Comparison of ENCODE assay signal across 10 mouse cellular contexts in the genomic region with DNA sequence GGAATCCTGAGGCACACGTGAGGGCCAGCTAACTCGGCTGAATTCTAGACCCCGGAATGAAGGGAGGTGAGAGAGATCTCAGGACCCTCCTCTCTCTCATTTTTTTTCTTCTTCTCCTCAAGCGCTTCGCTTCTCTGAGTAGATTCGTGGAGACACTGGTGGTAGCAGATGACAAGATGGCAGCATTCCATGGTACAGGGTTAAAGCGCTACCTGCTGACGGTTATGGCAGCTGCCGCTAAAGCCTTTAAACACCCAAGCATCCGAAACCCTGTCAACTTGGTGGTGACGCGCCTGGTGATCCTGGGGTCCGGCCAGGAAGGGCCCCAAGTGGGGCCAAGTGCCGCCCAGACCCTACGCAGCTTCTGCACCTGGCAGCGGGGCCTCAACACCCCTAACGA. TPM values are rescaled to one million over a fixed set of nuclear protein-coding genes. Genes with fewer than 3 reads are reported as not detected.
DNase-seq lines count a peak whose midpoint lies in the region; ATAC-seq and TF ChIP-seq lines count a peak whose summit lies in the region.
"Had no signal": no experiment of that assay in that cellular context is flagged by ENCODE, and none has a peak within 500 bp of the region (broad histone marks: within the 10 kb centered on the region; RNA-seq: fewer than 3 reads in every experiment).

No protein-coding gene starts in this region.

- H3K4me3 ChIP-seq in heart, postnatal 0 days (ENCODE audit: low read depth, low read length) = peak overlapping the region; percentile 50; the same call in 1 of the 2 replicates
- H3K4me3 ChIP-seq in embryonic facial prominence, embryonic 10.5 days = peak overlapping the region; percentile 61
- H3K4me3 ChIP-seq in hindbrain, embryonic 13.5 days = peak overlapping the region; percentile 5; the same call in 1 of the 2 replicates
- H3K4me3 ChIP-seq in midbrain, embryonic 15.5 days = 0 out of 2 replicates have a peak overlapping the region, but pooled peaks have one; percentile 30
- H3K4me3 ChIP-seq: liver, embryonic 15.5 days had no signal

- no peak for DNase-seq in heart, postnatal 0 days (ENCODE audit: low spot score)
- DNase-seq in heart, adult 18-20 months = no peak
- DNase-seq in embryonic facial prominence, embryonic 10.5 days (ENCODE audit: low spot score) = no peak
- DNase-seq in gastrocnemius, postnatal 25 days = no peak
- no peak for DNase-seq in left cerebral cortex, postnatal 25 days (ENCODE audit: low spot score in 2 of 2)
- no peak for DNase-seq in left cerebral cortex, adult 9 months (ENCODE audit: low spot score in 2 of 2)

- H3K27me3 ChIP-seq in heart, postnatal 0 days (ENCODE audit: control insufficient read depth, insufficient read depth, low read length) = no peaks in the 10 kb centered on the region
- no peaks in the 10 kb centered on the region for H3K27me3 ChIP-seq in embryonic facial prominence, embryonic 10.5 days (replicated peaks; ENCODE audit: low read depth, poor library complexity, severe bottlenecking)
- no peaks in the 10 kb centered on the region for H3K27me3 ChIP-seq in hindbrain, embryonic 13.5 days
- no peaks in the 10 kb centered on the region for H3K27me3 ChIP-seq in midbrain, embryonic 15.5 days (replicated peaks)

- peak overlapping the region; percentile 65 for H3K4me2 ChIP-seq in heart, postnatal 0 days (ENCODE audit: low read depth, low read length)
- peak overlapping the region; percentile 52 for H3K4me2 ChIP-seq in hindbrain, embryonic 13.5 days
- peak overlapping the region; percentile 56 for H3K4me2 ChIP-seq in midbrain, embryonic 15.5 days
- H3K4me2 ChIP-seq: liver, embryonic 15.5 days had no signal

- H3K4me1 ChIP-seq in heart, postnatal 0 days (ENCODE audit: control insufficient read depth, insufficient read depth) = peaks cover 11% of the 10 kb centered on the region
- peaks cover 60% of the 10 kb centered on the region for H3K4me1 ChIP-seq in embryonic facial prominence, embryonic 10.5 days
- H3K4me1 ChIP-seq in hindbrain, embryonic 13.5 days (replicated peaks) = peaks cover 47% of the 10 kb centered on the region
- H3K4me1 ChIP-seq in midbrain, embryonic 15.5 days = peaks cover 42% of the 10 kb centered on the region

- H3K9ac ChIP-seq in heart, postnatal 0 days (replicated peaks; ENCODE audit: low read depth, low read length) = peak overlapping the region; percentile 53; the same call in 1 of the 2 replicates
- peak overlapping the region; percentile 29; the same call in 1 of the 2 replicates for H3K9ac ChIP-seq in hindbrain, embryonic 13.5 days
- no peak overlapping the region; the same call in 1 of the 2 replicates for H3K9ac ChIP-seq in midbrain, embryonic 15.5 days
- H3K9ac ChIP-seq: liver, embryonic 15.5 days had no signal

- H3K9me3 ChIP-seq in heart, postnatal 0 days (replicated peaks; ENCODE audit: control insufficient read depth, low read length) = no peaks in the 10 kb centered on the region
- no peaks in the 10 kb centered on the region for H3K9me3 ChIP-seq in embryonic facial prominence, embryonic 10.5 days
- no peaks in the 10 kb centered on the region for H3K9me3 ChIP-seq in hindbrain, embryonic 13.5 days
- H3K9me3 ChIP-seq in midbrain, embryonic 15.5 days = no peaks in the 10 kb centered on the region
- H3K9me3 ChIP-seq: liver, embryonic 15.5 days had no signal

- intact Hi-C loops in left cerebral cortex, postnatal 25 days (cut with DNase I) = loop anchor here (10.0 kb wide), 1 partner anchor 358 kb away; no protein-coding TSS in a partner anchor

- WGBS in heart, postnatal 0 days = 55% methylated on average over 17 of the region's 17 CpGs
- 40% methylated on average over 17 of the region's 17 CpGs for WGBS in embryonic facial prominence, embryonic 10.5 days
- WGBS in hindbrain, embryonic 13.5 days = 50% methylated on average over 17 of the region's 17 CpGs
- 46% methylated on average over 17 of the region's 17 CpGs for WGBS in midbrain, embryonic 15.5 days

- no peak for ATAC-seq in heart, postnatal 0 days (ENCODE audit: insufficient read depth, low read depth)
- no peak for ATAC-seq in hindbrain, embryonic 13.5 days (ENCODE audit: low FRiP score)
- no peak for ATAC-seq in midbrain, embryonic 15.5 days (replicated peaks)

- no peak for TF ChIP-seq CTCF in heart, postnatal 0 days (IDR thresholded peaks at IDR 0.05; ENCODE audit: low read depth)

- H3K36me3 ChIP-seq in heart, postnatal 0 days (replicated peaks; ENCODE audit: control insufficient read depth, insufficient read depth, low read length) = peaks cover 5% of the 10 kb centered on the region
- H3K36me3 ChIP-seq in embryonic facial prominence, embryonic 10.5 days (replicated peaks) = peaks cover 43% of the 10 kb centered on the region
- no peaks in the 10 kb centered on the region for H3K36me3 ChIP-seq in hindbrain, embryonic 13.5 days
- no peaks in the 10 kb centered on the region for H3K36me3 ChIP-seq in midbrain, embryonic 15.5 days (replicated peaks)
- H3K36me3 ChIP-seq: liver, embryonic 15.5 days had no signal

- peak overlapping the region; percentile 93 for H3K27ac ChIP-seq in heart, postnatal 0 days (ENCODE audit: low read depth)
- H3K27ac ChIP-seq in embryonic facial prominence, embryonic 10.5 days (replicated peaks) = peak overlapping the region; percentile 88
- peak overlapping the region; percentile 58; the same call in 1 of the 2 replicates for H3K27ac ChIP-seq in hindbrain, embryonic 13.5 days
- peak overlapping the region; percentile 36; the same call in 1 of the 2 replicates for H3K27ac ChIP-seq in midbrain, embryonic 15.5 days
- H3K27ac ChIP-seq: liver, embryonic 15.5 days had no signal

- no peak for TF ChIP-seq EP300 in heart, postnatal 0 days (IDR thresholded peaks at IDR 0.05; ENCODE audit: low read depth)

RNA-seq across cellular contexts. Expression of a gene that starts 1.2 kb away (rescaled TPM):
- 962 and 1,127 TPM in 2 replicates for total RNA-seq in heart, postnatal 0 days (2014; rRNA removed; ENCODE audit: low replicate concordance)
- polyA plus RNA-seq in heart, postnatal 0 days (2015; fragmentation: Nextera tagmentation; extraction: Ambion mirVana) = 998 and 1,009 TPM in 2 replicates
- total RNA-seq in heart, adult 18-20 months (2021) = 1,000 to 10,000 TPM; 1,592 to 1,593 TPM
- polyA plus RNA-seq in embryonic facial prominence, embryonic 10.5 days (2016; fragmentation: Nextera tagmentation; extraction: Ambion mirVana) = 269 and 279 TPM in 2 replicates
- 222 and 228 TPM in 2 replicates for polyA plus RNA-seq in hindbrain, embryonic 13.5 days (2015; fragmentation: Nextera tagmentation; extraction: Ambion mirVana)
- 229 and 238 TPM in 2 replicates for polyA plus RNA-seq in midbrain, embryonic 15.5 days (2015; fragmentation: Nextera tagmentation; extraction: Ambion mirVana)
- total RNA-seq in gastrocnemius, postnatal 25 days (2021) = 1,000 to 10,000 TPM in 1 of 2 experiments, 100 to 1,000 TPM in 1; 872 to 1,009 TPM
- total RNA-seq in left cerebral cortex, postnatal 25 days (2021) = 100 to 1,000 TPM; 258 to 278 TPM

RNA-seq across cellular contexts. Expression of a gene that starts 2.2 kb away (rescaled TPM):
- total RNA-seq in heart, postnatal 0 days (2014; rRNA removed; ENCODE audit: low replicate concordance) = 4.1 and 5.5 TPM in 2 replicates
- polyA plus RNA-seq in heart, postnatal 0 days (2015; fragmentation: Nextera tagmentation; extraction: Ambion mirVana) = 3.8 and 3.9 TPM in 2 replicates
- 1 to 10 TPM in 1 of 2 experiments, under 1 TPM in 1; 0.57 to 1.2 TPM for total RNA-seq in heart, adult 18-20 months (2021)
- 11.8 and 12.7 TPM in 2 replicates for polyA plus RNA-seq in embryonic facial prominence, embryonic 10.5 days (2016; fragmentation: Nextera tagmentation; extraction: Ambion mirVana)
- 4.9 and 5.0 TPM in 2 replicates for polyA plus RNA-seq in hindbrain, embryonic 13.5 days (2015; fragmentation: Nextera tagmentation; extraction: Ambion mirVana)
- 7.0 and 7.1 TPM in 2 replicates for polyA plus RNA-seq in midbrain, embryonic 15.5 days (2015; fragmentation: Nextera tagmentation; extraction: Ambion mirVana)
- 1 to 10 TPM in 1 of 2 experiments, under 1 TPM in 1; 0.43 to 1.4 TPM for total RNA-seq in gastrocnemius, postnatal 25 days (2021)
- total RNA-seq in left cerebral cortex, postnatal 25 days (2021) = 10 to 100 TPM; 10.9 to 12.8 TPM

RNA-seq across cellular contexts. Expression of a gene that starts 17.7 kb away (rescaled TPM):
- 28.9 and 55.0 TPM in 2 replicates for total RNA-seq in heart, postnatal 0 days (2014; rRNA removed; ENCODE audit: low replicate concordance)
- polyA plus RNA-seq in heart, postnatal 0 days (2015; fragmentation: Nextera tagmentation; extraction: Ambion mirVana) = 32.6 and 34.3 TPM in 2 replicates
- total RNA-seq in heart, adult 18-20 months (2021) = 10 to 100 TPM; 18.7 to 19.6 TPM
- 68.7 and 70.8 TPM in 2 replicates for polyA plus RNA-seq in embryonic facial prominence, embryonic 10.5 days (2016; fragmentation: Nextera tagmentation; extraction: Ambion mirVana)
- polyA plus RNA-seq in hindbrain, embryonic 13.5 days (2015; fragmentation: Nextera tagmentation; extraction: Ambion mirVana) = 105 and 110 TPM in 2 replicates
- polyA plus RNA-seq in midbrain, embryonic 15.5 days (2015; fragmentation: Nextera tagmentation; extraction: Ambion mirVana) = 112 and 116 TPM in 2 replicates
- total RNA-seq in gastrocnemius, postnatal 25 days (2021) = 1 to 10 TPM; 8.6 to 9.8 TPM
- 10 to 100 TPM; 58.1 to 63.6 TPM for total RNA-seq in left cerebral cortex, postnatal 25 days (2021)

RNA-seq across cellular contexts. Expression of a gene that starts 18.2 kb away (rescaled TPM):
- 22.7 and 60.5 TPM in 2 replicates for total RNA-seq in heart, postnatal 0 days (2014; rRNA removed; ENCODE audit: low replicate concordance)
- polyA plus RNA-seq in heart, postnatal 0 days (2015; fragmentation: Nextera tagmentation; extraction: Ambion mirVana) = 24.6 TPM in 2 replicates
- total RNA-seq in heart, adult 18-20 months (2021) = 10 to 100 TPM; 10.2 to 13.4 TPM
- 12.4 and 16.5 TPM in 2 replicates for polyA plus RNA-seq in embryonic facial prominence, embryonic 10.5 days (2016; fragmentation: Nextera tagmentation; extraction: Ambion mirVana)
- polyA plus RNA-seq in hindbrain, embryonic 13.5 days (2015; fragmentation: Nextera tagmentation; extraction: Ambion mirVana) = 29.4 and 33.8 TPM in 2 replicates
- 27.3 and 33.2 TPM in 2 replicates for polyA plus RNA-seq in midbrain, embryonic 15.5 days (2015; fragmentation: Nextera tagmentation; extraction: Ambion mirVana)
- 1 to 10 TPM; 3.2 to 3.9 TPM for total RNA-seq in gastrocnemius, postnatal 25 days (2021)
- total RNA-seq in left cerebral cortex, postnatal 25 days (2021) = 10 to 100 TPM; 14.9 to 15.1 TPM

RNA-seq across cellular contexts. Expression of a gene that starts 27.6 kb away (rescaled TPM):
- 14.5 TPM in 1 of 2 replicates, not detected in the other for total RNA-seq in heart, postnatal 0 days (2014; rRNA removed; ENCODE audit: low replicate concordance)
- polyA plus RNA-seq in heart, postnatal 0 days (2015; fragmentation: Nextera tagmentation; extraction: Ambion mirVana) = 4.0 and 4.5 TPM in 2 replicates
- total RNA-seq in heart, adult 18-20 months (2021) = 1 to 10 TPM; 2.0 to 2.7 TPM
- polyA plus RNA-seq in embryonic facial prominence, embryonic 10.5 days (2016; fragmentation: Nextera tagmentation; extraction: Ambion mirVana) = 2.7 and 3.1 TPM in 2 replicates
- 4.4 and 6.0 TPM in 2 replicates for polyA plus RNA-seq in hindbrain, embryonic 13.5 days (2015; fragmentation: Nextera tagmentation; extraction: Ambion mirVana)
- polyA plus RNA-seq in midbrain, embryonic 15.5 days (2015; fragmentation: Nextera tagmentation; extraction: Ambion mirVana) = 3.4 and 11.6 TPM in 2 replicates
- not detected for total RNA-seq in gastrocnemius, postnatal 25 days (2021)
- total RNA-seq in left cerebral cortex, postnatal 25 days (2021) = 1 to 10 TPM; 2.7 to 3.1 TPM
- polyA plus RNA-seq: small intestine, adult 2 months had no signal

Comparison
In these comparisons a context has a peak if more than half of its experiments do, and no peak if none do; other contexts are left out.
1. H3K27ac ChIP-seq: peak in every context shown above with its lines; median percentile 93 in heart, postnatal 0 days; 88 in embryonic facial prominence, embryonic 10.5 days; 58 in hindbrain, embryonic 13.5 days; 36 in midbrain, embryonic 15.5 days.
2. H3K4me3 ChIP-seq: peak in every context shown above with its lines; median percentile 61 in embryonic facial prominence, embryonic 10.5 days; 50 in heart, postnatal 0 days; 30 in midbrain, embryonic 15.5 days; 5 in hindbrain, embryonic 13.5 days.